Mouse (Mus musculus) spleen, postnatal 36 days (tissue): ENCODE data around the gene Pex11a.

Experiments
- DNase-seq, 2 experiments: peaks; one replicate each; pipeline ENCODE4 v3.0.0; 2022; ENCODE audit warnings: low spot score in 2 of 2, mixed read lengths in 1 of 2

Gene Pex11a

GRCm38 (mm10) chr7:79738913-79739312, 4.0 kb downstream of the Pex11a start:
- no peak for DNase-seq

GRCm38 (mm10) chr7:79736511-79736910, 6.4 kb downstream of the Pex11a start:
- no peak for DNase-seq

GRCm38 (mm10) chr7:79734563-79734962, 8.4 kb downstream of the Pex11a start:
- DNase-seq: no peak

- DNase-seq: no peak
Measured at GRCm38 (mm10) chr7:79732622-79733021, 10.3 kb downstream of the Pex11a start, which contains the start of gene Plin1. TSS of gene Plin1 (minus strand) at chr7:79732903.

- no peak for DNase-seq
Measured at GRCm38 (mm10) chr7:79731438-79731837, 11.5 kb downstream of the Pex11a start.

- no peak for DNase-seq
Measured at GRCm38 (mm10) chr7:79729743-79730370, 13.1 kb downstream of the Pex11a start.

- peak in 1 of 2 experiments; percentile 26 for DNase-seq
Measured at GRCm38 (mm10) chr7:79729169-79729568, 13.8 kb downstream of the Pex11a start.

- peak; percentile 26 to 40 for DNase-seq
Measured at GRCm38 (mm10) chr7:79728219-79728618, 14.7 kb downstream of the Pex11a start.

- peak in 1 of 2 experiments; percentile 25 for DNase-seq
Measured at GRCm38 (mm10) chr7:79727091-79727490, 15.8 kb downstream of the Pex11a start.

- DNase-seq: peak in 1 of 2 experiments; percentile 14
Measured at GRCm38 (mm10) chr7:79721386-79721977, 21.4 kb downstream of the Pex11a start.

- DNase-seq: peak; percentile 41 to 51
Measured at GRCm38 (mm10) chr7:79715187-79715981, 27.5 kb downstream of the Pex11a start, which contains the start of gene Kif7. TSS of gene Kif7 (minus strand) at chr7:79715720.

GRCm38 (mm10) chr7:79710831-79711230, 32.1 kb downstream of the Pex11a start:
- DNase-seq: no peak

GRCm38 (mm10) chr7:79710130-79710607, 32.8 kb downstream of the Pex11a start:
- DNase-seq: no peak

GRCm38 (mm10) chr7:79705210-79705609, 37.7 kb downstream of the Pex11a start:
- no peak for DNase-seq

GRCm38 (mm10) chr7:79702755-79703154, 40.2 kb downstream of the Pex11a start:
- DNase-seq: no peak

- no peak for DNase-seq
Measured at GRCm38 (mm10) chr7:79696495-79696894, 46.4 kb downstream of the Pex11a start.
